Mouse (Mus musculus): Measurements from ENCODE around the gene Copg1.

GRCm38 (mm10) chr6:87870440-87870839 lies 17.2 kb upstream of the Copg1 start:
- no peak for TF ChIP-seq CTCF (IDR thresholded peaks at IDR 0.05; ENCODE audit: control insufficient read depth, insufficient read depth, insufficient replicate concordance, low read depth, low read length)
- no peak for TF ChIP-seq POLR2A (IDR thresholded peaks at IDR 0.05; ENCODE audit: control insufficient read depth, low read depth, low read length)

All from testis, adult 2 months (tissue).